Mouse (Mus musculus) right cerebral cortex, postnatal 36 days (tissue): ENCODE results near the gene Fam193a.

Experiments used
- DNase-seq, 2 experiments: peaks; one replicate each; pipeline ENCODE4 v3.0.0; 2022; ENCODE audit warnings: low spot score in 2 of 2, mixed read lengths in 1 of 2

The Fam193a gene

GRCm38 (mm10) chr5:34520458-34521209, 150.9 kb downstream of the Fam193a start:
- DNase-seq: no peak

- DNase-seq: no peak
Measured at GRCm38 (mm10) chr5:34521337-34521736, 151.6 kb downstream of the Fam193a start.

GRCm38 (mm10) chr5:34523958-34524485, 154.3 kb downstream of the Fam193a start:
- no peak for DNase-seq

- DNase-seq: no peak
Measured at GRCm38 (mm10) chr5:34524511-34524910, 154.8 kb downstream of the Fam193a start.

GRCm38 (mm10) chr5:34525663-34526476, 156.1 kb downstream of the Fam193a start, which contains the start of gene Sh3bp2:
Sh3bp2 (plus strand) TSS chr5:34525838.
- DNase-seq: peak; percentile 69 to 70

- no peak for DNase-seq
Measured at GRCm38 (mm10) chr5:34526477-34526775, 156.7 kb downstream of the Fam193a start.

- no peak for DNase-seq
Measured at GRCm38 (mm10) chr5:34527352-34527751, 157.6 kb downstream of the Fam193a start.

GRCm38 (mm10) chr5:34528724-34529123, 159.0 kb downstream of the Fam193a start:
- DNase-seq: no peak

- DNase-seq: no peak
Measured at GRCm38 (mm10) chr5:34530116-34530515, 160.4 kb downstream of the Fam193a start.

- DNase-seq: no peak
Measured at GRCm38 (mm10) chr5:34530687-34531086, 161.0 kb downstream of the Fam193a start.

- DNase-seq: no peak
Measured at GRCm38 (mm10) chr5:34533066-34533465, 163.3 kb downstream of the Fam193a start.

- DNase-seq: peak in 1 of 2 experiments; percentile 41
Measured at GRCm38 (mm10) chr5:34533820-34534219, 164.1 kb downstream of the Fam193a start.

- no peak for DNase-seq
Measured at GRCm38 (mm10) chr5:34534776-34535581, 165.2 kb downstream of the Fam193a start.

GRCm38 (mm10) chr5:34535831-34536230, 166.1 kb downstream of the Fam193a start:
- no peak for DNase-seq
